Mouse (Mus musculus): ENCODE results near the gene 1810049J17Rik.

The 1810049J17Rik gene

GRCm38 (mm10) chr15:12308539-12308938 is 13.2 kb downstream of the 1810049J17Rik start:
- DNase-seq (ENCODE audit: low spot score) = no peak

DNA sequence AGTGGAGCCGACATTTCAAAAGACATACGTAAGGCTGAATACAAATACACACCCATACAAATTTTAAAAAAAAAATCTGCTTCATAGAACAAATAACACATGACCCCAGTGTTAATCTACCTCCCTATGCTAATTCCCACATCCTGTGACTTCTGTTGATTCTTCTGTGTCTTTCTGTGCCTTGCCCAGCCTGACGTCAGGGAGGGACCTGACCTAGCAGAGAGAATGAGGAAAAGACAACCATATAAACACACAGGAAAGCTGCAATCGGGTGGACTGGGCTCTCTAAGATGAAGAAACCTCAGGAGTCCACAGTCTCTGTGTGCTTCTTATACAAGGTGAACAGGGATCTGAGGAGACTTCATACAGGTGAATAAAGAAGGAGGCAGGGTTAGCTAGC is 14.6 kb downstream of the 1810049J17Rik start:
- DNase-seq (ENCODE audit: low spot score) = no peak

- DNase-seq (ENCODE audit: low spot score) = no peak
These were observed 15.3 kb downstream of the 1810049J17Rik start for GRCm38 (mm10) chr15:12306188-12307071.

- no peak for DNase-seq (ENCODE audit: low spot score)
These were observed 19.9 kb downstream of the 1810049J17Rik start for GRCm38 (mm10) chr15:12301771-12302170.

- DNase-seq (ENCODE audit: low spot score) = no peak
These were observed 23.4 kb downstream of the 1810049J17Rik start for GRCm38 (mm10) chr15:12298231-12298737.

DNA sequence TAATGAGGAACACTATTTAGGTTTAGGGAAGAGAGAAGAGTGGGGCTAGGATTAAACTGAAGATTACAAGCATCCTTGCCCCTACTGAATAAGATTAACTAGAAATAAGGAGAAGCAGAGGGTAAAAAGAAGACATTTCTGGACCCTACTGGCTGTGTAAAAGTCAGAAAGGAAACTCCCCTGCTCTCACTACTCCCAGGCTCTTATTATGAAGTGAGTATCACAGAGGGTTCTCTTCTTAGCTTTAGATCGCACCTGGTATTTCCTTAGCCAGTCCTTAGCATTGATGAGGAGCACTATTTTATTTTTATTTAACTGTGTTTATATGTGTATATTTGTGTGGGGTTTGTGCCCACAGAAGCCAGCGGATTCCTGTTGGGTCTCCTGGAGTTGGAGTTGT is 25.5 kb downstream of the 1810049J17Rik start:
- no peak for DNase-seq (ENCODE audit: low spot score)

- DNase-seq (ENCODE audit: low spot score) = no peak
These were observed 29.9 kb downstream of the 1810049J17Rik start for GRCm38 (mm10) chr15:12291757-12292156.

GRCm38 (mm10) chr15:12290330-12290729 is 31.4 kb downstream of the 1810049J17Rik start:
- no peak for DNase-seq (ENCODE audit: low spot score)

GRCm38 (mm10) chr15:12285535-12285809 is 36.2 kb downstream of the 1810049J17Rik start:
- no peak for DNase-seq (ENCODE audit: low spot score)

GRCm38 (mm10) chr15:12284794-12285534 is 36.7 kb downstream of the 1810049J17Rik start:
- no peak for DNase-seq (ENCODE audit: low spot score)

GRCm38 (mm10) chr15:12279816-12280215 is 41.9 kb downstream of the 1810049J17Rik start:
- no peak for DNase-seq (ENCODE audit: low spot score)

GRCm38 (mm10) chr15:12275091-12275623 is 46.5 kb downstream of the 1810049J17Rik start:
- DNase-seq (ENCODE audit: low spot score) = no peak

- no peak for DNase-seq (ENCODE audit: low spot score)
These were observed 47.5 kb downstream of the 1810049J17Rik start for GRCm38 (mm10) chr15:12274053-12274769.

- no peak for DNase-seq (ENCODE audit: low spot score)
These were observed 48.2 kb downstream of the 1810049J17Rik start for GRCm38 (mm10) chr15:12273325-12274052.
